8 mouse cellular contexts compared by ENCODE assay signal in the genomic region with DNA sequence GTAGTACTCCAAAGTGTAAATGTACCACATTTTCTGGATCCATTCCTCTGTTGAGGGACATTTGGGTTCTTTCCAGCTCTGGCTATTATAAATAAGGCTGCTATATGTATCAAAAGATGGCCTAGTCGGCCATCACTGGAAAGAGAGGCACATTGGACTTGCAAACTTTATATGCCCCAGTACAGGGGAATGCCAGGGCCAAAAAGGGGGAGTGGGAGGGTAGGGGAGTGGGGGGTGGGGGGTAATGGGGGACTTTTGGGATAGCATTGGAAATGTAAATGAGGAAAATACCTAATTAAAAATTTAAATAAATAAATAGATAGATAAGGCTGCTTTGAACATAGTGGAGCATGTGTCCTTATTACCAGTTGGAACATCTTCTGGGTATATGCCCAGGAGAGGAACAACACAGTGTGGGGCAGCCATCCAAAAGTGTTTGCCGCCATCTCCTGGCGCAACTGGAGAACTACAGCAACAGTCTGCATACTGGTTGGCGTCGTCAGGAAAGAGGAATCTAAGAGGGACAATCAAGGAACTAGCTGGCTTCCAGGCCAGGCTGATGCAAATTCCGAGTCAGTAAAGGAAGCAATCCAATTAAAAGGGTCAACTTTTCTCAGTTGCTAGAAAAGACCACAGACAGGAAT. TPM values are rescaled to one million over a fixed set of nuclear protein-coding genes. Genes with fewer than 3 reads are reported as not detected.
DNase-seq lines count a peak whose midpoint lies in the region; ATAC-seq and TF ChIP-seq lines count a peak whose summit lies in the region.
"Not testable (repeated sequence)": the region's sequence is repeated elsewhere in the genome, so short reads cannot be mapped to it uniquely, and the experiment has no call there.

No protein-coding gene starts in this region.

- peak; percentile 48 for DNase-seq in c-Kit-positive CD71-positive TER-119-negative erythroid progenitor cells, embryonic 14.5 days (ENCODE audit: low read depth)
- DNase-seq in forebrain, embryonic 11.5 days (ENCODE audit: low spot score), result peak; percentile 79
- DNase-seq in heart, postnatal 14 days, result peak; percentile 78 to 82
- DNase-seq in large intestine, adult 2 months (ENCODE audit: low read depth, low spot score), result peak; percentile 60
- DNase-seq in liver, postnatal 0 days, result peak; percentile 81
- DNase-seq in testis, postnatal 10 days (ENCODE audit: low spot score), result peak; percentile 74

- not testable (repeated sequence) for H3K9ac ChIP-seq in forebrain, embryonic 11.5 days (ENCODE audit: low read length); liver, postnatal 0 days (replicated peaks); neural tube, embryonic 15.5 days (replicated peaks)

- TF ChIP-seq EP300 in liver, postnatal 0 days (IDR thresholded peaks at IDR 0.05; ENCODE audit: low read depth), result not testable (repeated sequence)

- WGBS in forebrain, embryonic 11.5 days, result 3% methylated on average over 6 of the region's 6 CpGs
- 3% methylated on average over 6 of the region's 6 CpGs for WGBS in large intestine, adult 2 months
- 9% methylated on average over 6 of the region's 6 CpGs for WGBS in liver, postnatal 0 days (ENCODE audit: insufficient replicate concordance)
- WGBS in neural tube, embryonic 15.5 days, result 2% methylated on average over 6 of the region's 6 CpGs

- H3K4me2 ChIP-seq in forebrain, embryonic 11.5 days (ENCODE audit: low read depth, low read length, severe bottlenecking); liver, postnatal 0 days (ENCODE audit: low read depth, low read length); neural tube, embryonic 15.5 days: not testable (repeated sequence)

- not testable (repeated sequence) for H3K36me3 ChIP-seq in E14TG2a.4 (ENCODE audit: insufficient read depth, low read length); forebrain, embryonic 11.5 days (ENCODE audit: control insufficient read depth, insufficient read depth, low read length); neural tube, embryonic 15.5 days
- peaks cover 12% of the 10 kb centered on the region; the same call in 1 of the 2 replicates for H3K36me3 ChIP-seq in liver, postnatal 0 days (replicated peaks; ENCODE audit: insufficient read depth, low read length)

- not testable (repeated sequence) for H3K4me3 ChIP-seq in E14TG2a.4 (replicated peaks; ENCODE audit: low read length); forebrain, embryonic 11.5 days (ENCODE audit: low read depth, low read length); liver, postnatal 0 days (ENCODE audit: low read depth, low read length); neural tube, embryonic 15.5 days (replicated peaks)

- H3K4me1 ChIP-seq in E14TG2a.4 (replicated peaks; ENCODE audit: low read depth, low read length); forebrain, embryonic 11.5 days (replicated peaks; ENCODE audit: control insufficient read depth, insufficient read depth, low read length); liver, postnatal 0 days (ENCODE audit: insufficient read depth); neural tube, embryonic 15.5 days: not testable (repeated sequence)

- intact Hi-C loops in heart, postnatal 14 days (cut with DNase I), result loop anchor here (1.0 to 10.0 kb wide), 3 partner anchors 106 to 907 kb away; no protein-coding TSS in a partner anchor

- not testable (repeated sequence) for H3K27me3 ChIP-seq in E14TG2a.4 (ENCODE audit: insufficient read depth, low read length); forebrain, embryonic 11.5 days (ENCODE audit: control insufficient read depth, insufficient read depth, low read length); liver, postnatal 0 days (ENCODE audit: insufficient read depth, low read length); neural tube, embryonic 15.5 days (replicated peaks)

- H3K9me3 ChIP-seq in E14TG2a.4 (ENCODE audit: low read length); forebrain, embryonic 11.5 days (ENCODE audit: control insufficient read depth, low read length); liver, postnatal 0 days (ENCODE audit: low read length); neural tube, embryonic 15.5 days (replicated peaks): not testable (repeated sequence)

- ATAC-seq in forebrain, embryonic 11.5 days (replicated peaks; ENCODE audit: low FRiP score), result peak; percentile 89
- peak; percentile 72 for ATAC-seq in liver, postnatal 0 days
- ATAC-seq in neural tube, embryonic 15.5 days (ENCODE audit: low FRiP score), result peak; percentile 95

- TF ChIP-seq CTCF in E14TG2a.4 (conservative IDR thresholded peaks at IDR 0.05; ENCODE audit: low read length), result peak; percentile 77
- TF ChIP-seq CTCF in liver, postnatal 0 days (IDR thresholded peaks at IDR 0.05; ENCODE audit: low read depth), result peak; percentile 91

- H3K27ac ChIP-seq in forebrain, embryonic 11.5 days (ENCODE audit: low read depth, low read length); liver, postnatal 0 days (ENCODE audit: low read depth); neural tube, embryonic 15.5 days (replicated peaks): not testable (repeated sequence)

RNA-seq across cellular contexts. Expression of a gene that starts 30.8 kb away (rescaled TPM):
- 20.8 and 27.4 TPM in 2 replicates for polyA plus RNA-seq in forebrain, embryonic 11.5 days (2014; fragmentation: Nextera tagmentation; extraction: Ambion mirVana)
- total RNA-seq in heart, postnatal 14 days (2021), result 10 to 100 TPM; 27.5 to 32.8 TPM
- 17.8 and 24.1 TPM in 2 replicates for polyA plus RNA-seq in large intestine, adult 2 months (2012; rRNA removed)
- polyA plus RNA-seq in liver, postnatal 0 days (2015; fragmentation: Nextera tagmentation; extraction: Ambion mirVana), result 10.1 and 11.8 TPM in 2 replicates
- 24.9 and 25.6 TPM in 2 replicates for polyA plus RNA-seq in neural tube, embryonic 15.5 days (2015; fragmentation: Nextera tagmentation; extraction: Ambion mirVana)
